Mouse (Mus musculus) midbrain, embryonic 14.5 days (tissue): ENCODE measurements around the gene Rrp8. TPM values are rescaled to one million over a fixed set of nuclear protein-coding genes. Genes with fewer than 3 reads are reported as not detected.
"Not testable (repeated sequence)": the region's sequence is repeated elsewhere in the genome, so short reads cannot be mapped to it uniquely, and the experiment has no call there.

Source experiments
- ATAC-seq: fragments of 200-750 bp; cut with Nextera tagmentation; 2 replicates; pipeline ENCODE4 v1.8.0; 2017; ENCODE audit warnings: moderate number of reproducible peaks, moderate library complexity; ENCODE audit not compliant: low FRiP score, low TSS enrichment
- DNase-seq: peaks from one replicate; pipeline ENCODE4 v3.0.0-alpha.2; 2015
- H3K27ac ChIP-seq: fragments of 300-500 bp; sonication (generic); replicated peaks from 2 replicates; pipeline ENCODE4 v1.5.1; 2014; ENCODE audit warnings: mild to moderate bottlenecking, low read depth, low read length, moderate library complexity
- H3K27me3 ChIP-seq: fragments of 300-500 bp; sonication (generic); 2 replicates; pipeline ENCODE4 v1.6.1; 2014; ENCODE audit warnings: low read length, control low read depth, mixed read lengths; ENCODE audit not compliant: control insufficient read depth, insufficient read depth
- H3K36me3 ChIP-seq: fragments of 300-500 bp; sonication (generic); 2 replicates; pipeline ENCODE4 v1.6.1; 2014; ENCODE audit warnings: low read length, control low read depth; ENCODE audit not compliant: control insufficient read depth, insufficient read depth
- H3K4me1 ChIP-seq: fragments of 300-500 bp; sonication (generic); 2 replicates; pipeline ENCODE4 v1.6.1; 2014; ENCODE audit warnings: mild to moderate bottlenecking, antibody characterized with exemption, low read length, control low read depth; ENCODE audit not compliant: control insufficient read depth, insufficient read depth
- H3K4me2 ChIP-seq: fragments of 300-500 bp; sonication (generic); 2 replicates; pipeline ENCODE4 v1.6.1; 2014; ENCODE audit warnings: mild to moderate bottlenecking, low read length, moderate library complexity
- H3K4me3 ChIP-seq: fragments of 300-500 bp; sonication (generic); replicated peaks from 2 replicates; pipeline ENCODE4 v1.5.1; 2014; ENCODE audit warnings: low read depth, low read length
- H3K9ac ChIP-seq: fragments of 300-500 bp; sonication (generic); replicated peaks from 2 replicates; pipeline ENCODE4 v1.6.1; 2014; ENCODE audit warnings: mild to moderate bottlenecking, low read length, moderate library complexity
- H3K9me3 ChIP-seq: fragments of 300-500 bp; sonication (generic); 2 replicates; pipeline ENCODE4 v1.6.1; 2016; ENCODE audit warnings: low read length, control low read depth, mixed read lengths; ENCODE audit not compliant: control insufficient read depth
- WGBS: fragments of 180-500 bp; shearing (Covaris S2); extraction: QIAGEN DNeasy Blood & Tissue Kit; methylation state at CpG from one replicate; pipeline ENCODE4 v1.1.7; 2014; 5-methylcytosine and 5-hydroxymethylcytosine counted together
- polyA plus RNA-seq: library from polyadenylated mRNA; unstranded; fragments of >200 nt; fragmentation: Nextera tagmentation; extraction: Ambion mirVana; gene quantifications from 2 replicates; pipeline ENCODE4 v1.2.1, GENCODE M21; 2014

Rrp8 gene
- polyA plus RNA-seq, 1 experiment from 2014 or later, result 24.4 TPM

- Histone ChIP-seq H3K36me3 (peaks cover 40% of the 10 kb centered on the region), H3K27me3 (no peaks in the 10 kb centered on the region), H3K9me3 (no peaks in the 10 kb centered on the region), H3K4me1 (peaks cover 17% of the 10 kb centered on the region; the same call in 1 of the 2 replicates), H3K27ac (no peak overlapping the region), H3K4me2 (no peak overlapping the region), H3K4me3 (no peak overlapping the region), H3K9ac (no peak overlapping the region)
- no peak for ATAC-seq
- DNase-seq, result no peak
- WGBS, result 88% methylated on average over 6 of the region's 6 CpGs
These were observed 3.7 kb upstream of the Rrp8 start for GRCm38 (mm10) chr7:105740851-105741250.

DNA sequence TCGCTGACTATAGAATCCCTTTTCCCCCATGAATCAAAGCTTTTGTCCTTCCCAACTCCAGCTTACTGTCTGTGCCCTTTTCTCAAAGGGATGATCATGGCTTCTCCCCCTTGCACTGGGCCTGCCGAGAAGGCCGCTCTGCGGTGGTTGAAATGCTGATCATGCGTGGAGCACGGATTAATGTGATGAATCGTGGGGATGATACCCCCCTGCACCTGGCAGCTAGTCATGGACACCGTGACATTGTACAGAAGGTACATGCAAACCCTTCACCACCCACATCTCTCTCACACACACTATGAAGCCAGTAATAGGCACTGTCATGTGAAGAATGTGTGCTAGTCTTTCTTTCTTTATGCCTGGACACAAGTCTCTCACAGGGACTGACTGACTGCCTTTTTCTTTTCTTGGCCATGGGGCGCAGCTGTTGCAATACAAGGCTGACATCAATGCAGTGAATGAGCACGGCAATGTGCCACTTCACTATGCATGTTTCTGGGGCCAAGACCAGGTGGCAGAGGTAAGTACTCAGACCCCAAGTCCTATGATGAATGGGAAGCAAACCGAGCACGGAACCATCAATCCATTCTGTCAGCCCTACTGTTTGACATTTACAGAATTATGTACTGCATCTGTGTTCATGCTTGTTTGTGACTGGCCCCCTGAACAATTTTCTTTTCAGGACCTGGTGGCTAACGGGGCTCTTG lies 3.1 kb upstream of the Rrp8 start:
- no peak overlapping the region for H3K9ac ChIP-seq
- H3K9me3 ChIP-seq, result no peaks in the 10 kb centered on the region
- H3K4me1 ChIP-seq, result peaks cover 21% of the 10 kb centered on the region; the same call in 1 of the 2 replicates
- H3K27me3 ChIP-seq, result no peaks in the 10 kb centered on the region
- no peak overlapping the region for H3K4me3 ChIP-seq
- H3K36me3 ChIP-seq, result peaks cover 38% of the 10 kb centered on the region
- H3K27ac ChIP-seq, result no peak overlapping the region
- DNase-seq, result no peak
- 83% methylated on average over 13 of the region's 13 CpGs for WGBS
- no peak for ATAC-seq
- no peak overlapping the region for H3K4me2 ChIP-seq

DNA sequence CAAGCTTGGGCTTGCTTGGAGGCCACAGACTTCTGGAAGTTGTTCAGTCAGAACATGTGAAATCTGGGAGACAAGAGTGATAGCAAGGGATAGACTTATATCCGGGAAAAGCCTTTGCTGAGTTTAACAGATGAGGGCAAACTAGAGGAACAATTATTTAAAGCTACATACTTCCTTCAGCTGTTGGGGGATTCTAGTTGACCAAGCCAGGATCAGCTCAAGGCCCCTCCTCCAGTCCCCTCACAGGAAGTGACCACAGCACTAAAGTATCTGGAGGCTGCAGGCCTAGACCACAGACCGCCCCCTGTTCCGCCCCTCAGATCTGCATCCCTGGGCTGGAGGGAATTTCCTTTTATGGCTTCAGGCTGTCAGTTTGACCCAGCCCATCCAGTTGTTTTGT lies 1.8 kb upstream of the Rrp8 start:
- WGBS, result 41% methylated on average over 3 of the region's 3 CpGs

DNA sequence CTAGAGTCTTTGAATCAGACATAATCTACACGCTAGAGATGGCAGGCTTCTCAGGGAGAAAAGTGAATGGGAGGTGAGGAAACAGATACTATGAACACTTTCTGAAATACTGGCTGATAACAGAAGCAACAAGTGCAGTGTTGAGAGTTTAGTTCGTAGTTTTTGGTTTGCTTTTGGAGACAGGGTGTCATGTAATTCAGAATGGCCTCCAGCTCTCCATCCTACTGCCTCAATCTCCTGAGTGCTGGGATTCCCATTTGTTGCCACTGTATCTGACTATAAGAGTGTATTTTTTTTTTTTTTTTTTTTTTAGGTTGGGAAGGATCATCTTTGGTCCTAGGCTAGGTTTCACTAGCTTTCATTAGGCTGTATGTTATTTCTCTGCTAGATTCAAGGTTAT lies 1.1 kb upstream of the Rrp8 start:
- H3K4me3 ChIP-seq, result 0 out of 2 replicates have a peak overlapping the region, but pooled peaks have one; percentile 75
- peak overlapping the region; percentile 94 for H3K4me2 ChIP-seq
- no peak overlapping the region for H3K9ac ChIP-seq
- 93% methylated on average over 2 of the region's 2 CpGs for WGBS
- H3K4me1 ChIP-seq, result peaks cover 17% of the 10 kb centered on the region; the same call in 1 of the 2 replicates
- ATAC-seq, result no peak
- no peak for DNase-seq
- H3K9me3 ChIP-seq, result no peaks in the 10 kb centered on the region
- H3K36me3 ChIP-seq, result peaks cover 47% of the 10 kb centered on the region
- no peak overlapping the region for H3K27ac ChIP-seq
- no peaks in the 10 kb centered on the region for H3K27me3 ChIP-seq

More for the DNA sequence above, 1.8 kb upstream of the Rrp8 start:
- Histone ChIP-seq H3K4me2 (peak overlapping the region; percentile 94; the same call in 1 of the 2 replicates), H3K4me3 (no peak overlapping the region), H3K27ac (no peak overlapping the region), H3K27me3 (no peaks in the 10 kb centered on the region), H3K4me1 (peaks cover 21% of the 10 kb centered on the region; the same call in 1 of the 2 replicates), H3K9ac (no peak overlapping the region), H3K9me3 (no peaks in the 10 kb centered on the region), H3K36me3 (peaks cover 41% of the 10 kb centered on the region)
- DNase-seq (peak; percentile 28), ATAC-seq (no peak)

DNA sequence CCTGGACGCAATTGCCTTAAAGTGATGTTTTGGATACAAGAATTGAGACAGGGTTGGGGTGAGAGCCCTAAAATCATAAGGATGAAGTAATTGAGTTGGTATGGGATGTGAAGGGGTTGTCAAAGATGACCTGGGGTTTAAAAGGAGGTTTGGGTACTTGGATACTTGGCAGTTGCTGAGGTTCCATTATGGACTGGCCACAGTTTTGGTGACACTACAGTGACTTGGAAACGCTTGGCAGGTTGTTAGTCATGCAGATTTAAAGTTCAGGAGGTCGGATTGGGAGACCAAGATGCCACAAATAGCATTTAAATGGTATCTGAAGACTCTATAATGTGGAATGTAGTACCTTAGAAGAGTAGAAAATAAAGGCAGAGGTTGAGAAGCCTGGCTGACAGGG lies 463 bp upstream of the Rrp8 start:
- H3K9me3 ChIP-seq, result no peaks in the 10 kb centered on the region
- 28% methylated on average over 3 of the region's 3 CpGs for WGBS
- no peaks in the 10 kb centered on the region for H3K27me3 ChIP-seq
- peaks cover 14% of the 10 kb centered on the region; the same call in 1 of the 2 replicates for H3K4me1 ChIP-seq
- no peak overlapping the region for H3K27ac ChIP-seq
- peak overlapping the region; percentile 94 for H3K4me2 ChIP-seq
- peak overlapping the region; percentile 75 for H3K4me3 ChIP-seq
- peaks cover 49% of the 10 kb centered on the region for H3K36me3 ChIP-seq
- H3K9ac ChIP-seq, result peak overlapping the region; percentile 90; the same call in 1 of the 2 replicates
- no peak for ATAC-seq
- DNase-seq, result no peak

DNA sequence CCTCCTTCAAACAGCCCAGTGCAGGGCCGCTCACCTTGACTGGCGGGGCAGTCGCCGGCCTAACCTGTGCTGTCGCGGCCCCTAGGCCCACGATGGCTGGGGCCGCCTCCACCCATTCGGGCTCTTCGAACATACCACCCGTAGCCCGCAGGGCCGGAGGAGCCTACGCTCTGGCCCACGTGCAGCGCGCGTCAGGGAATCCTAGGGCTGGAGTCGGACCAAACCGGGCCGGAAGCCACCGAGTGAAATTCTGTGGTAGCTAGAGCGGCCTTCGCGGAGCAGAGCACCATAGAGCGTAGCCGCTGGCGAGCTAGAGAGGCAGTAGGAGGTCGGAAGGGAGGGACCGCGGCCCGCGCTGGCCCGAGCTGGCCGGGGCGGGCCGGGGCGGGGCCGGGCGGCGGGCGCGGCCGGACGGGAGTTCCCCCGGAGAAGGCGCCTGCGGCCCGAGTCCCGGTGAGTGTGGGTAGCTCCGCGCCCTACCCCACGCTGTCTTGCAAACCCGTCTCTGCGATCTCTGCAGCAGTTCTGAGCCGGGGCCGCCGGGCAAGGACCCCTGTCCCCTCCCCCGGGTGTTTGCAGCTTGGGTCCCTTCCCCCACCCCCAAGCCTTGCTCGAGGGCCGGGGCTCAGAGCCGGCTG lies 802 bp downstream of the Rrp8 start, which contains the start of gene Ilk:
Ilk (plus strand) TSS at position 329 of the 638 bp plus-strand sequence.
- peaks cover 48% of the 10 kb centered on the region for H3K36me3 ChIP-seq
- peak within 1 kb of the TSS; percentile 94 for H3K4me2 ChIP-seq
- under 1% methylated on average over 58 of the region's 62 CpGs for WGBS
- peak within 1 kb of the TSS; percentile 90 for H3K9ac ChIP-seq
- H3K27me3 ChIP-seq, result no peaks in the 10 kb centered on the region
- H3K9me3 ChIP-seq, result no peaks in the 10 kb centered on the region
- DNase-seq (peak; percentile 93), ATAC-seq (peak; percentile 95)
- peaks cover 14% of the 10 kb centered on the region; the same call in 1 of the 2 replicates for H3K4me1 ChIP-seq
- H3K27ac ChIP-seq, result peak within 1 kb of the TSS; percentile 72
- peak within 1 kb of the TSS; percentile 75 for H3K4me3 ChIP-seq

DNA sequence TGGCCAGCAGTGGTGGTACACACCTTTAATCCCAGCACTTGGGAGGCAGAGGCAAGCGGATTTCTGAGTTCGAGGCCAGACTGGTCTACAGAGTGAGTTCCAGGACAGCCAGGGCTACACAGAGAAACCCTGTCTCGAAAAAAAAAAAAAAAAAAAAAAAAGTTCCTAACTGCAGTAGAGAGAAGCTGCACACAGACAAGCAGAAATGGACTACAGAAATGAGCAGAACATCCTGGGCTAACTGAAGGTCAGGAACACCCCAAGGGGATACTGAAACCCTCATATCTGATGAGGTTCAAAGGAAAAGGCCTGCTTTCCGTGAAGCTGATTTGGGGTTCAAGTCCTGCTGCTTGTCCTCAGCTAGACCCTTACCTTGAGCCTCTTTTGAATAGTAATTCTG lies 1.7 kb downstream of the Rrp8 start:
- peaks cover 14% of the 10 kb centered on the region; the same call in 1 of the 2 replicates for H3K4me1 ChIP-seq
- not testable (repeated sequence) for ATAC-seq, H3K27ac ChIP-seq, DNase-seq, H3K27me3 ChIP-seq, H3K9me3 ChIP-seq
- H3K4me3 ChIP-seq, result peak overlapping the region; percentile 75
- 53% methylated on average over 4 of the region's 4 CpGs for WGBS
- peaks cover 39% of the 10 kb centered on the region for H3K36me3 ChIP-seq
- H3K4me2 ChIP-seq, result peak overlapping the region; percentile 94
- peak overlapping the region; percentile 90 for H3K9ac ChIP-seq

DNA sequence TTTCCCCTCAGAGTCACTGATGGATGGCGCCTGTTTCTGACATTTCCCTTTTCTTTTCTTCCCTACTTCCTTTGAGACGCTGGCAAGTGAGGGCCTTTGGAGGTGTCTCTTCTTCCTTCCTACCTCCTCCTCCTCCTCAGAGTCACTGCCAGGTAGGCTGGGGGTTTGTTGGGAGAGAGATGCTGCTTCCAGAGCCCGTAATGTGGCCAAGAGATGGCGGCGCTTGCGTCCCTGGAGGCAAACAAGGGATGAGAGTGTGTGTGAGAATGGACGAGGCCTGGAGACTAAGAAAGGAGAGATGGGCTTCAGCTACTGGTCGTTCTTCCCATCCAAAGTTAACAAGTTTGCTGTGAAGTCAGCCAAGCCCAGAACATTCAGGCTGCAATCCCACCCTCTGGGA lies 2.4 kb downstream of the Rrp8 start:
- no peak overlapping the region for H3K4me3 ChIP-seq
- ATAC-seq, result no peak
- no peak overlapping the region for H3K27ac ChIP-seq
- H3K4me2 ChIP-seq, result no peak overlapping the region
- no peak for DNase-seq
- WGBS, result 89% methylated on average over 8 of the region's 8 CpGs
- H3K9ac ChIP-seq, result no peak overlapping the region
- peaks cover 14% of the 10 kb centered on the region; the same call in 1 of the 2 replicates for H3K4me1 ChIP-seq
- peaks cover 33% of the 10 kb centered on the region for H3K36me3 ChIP-seq
- no peaks in the 10 kb centered on the region for H3K9me3 ChIP-seq
- no peaks in the 10 kb centered on the region for H3K27me3 ChIP-seq
